Mouse (Mus musculus) regulatory T cell (primary cell): ENCODE data around the gene Atoh8.

Experiments
- in situ Hi-C: fragments of 300-600 bp; cut with MboI, MseI; formaldehyde crosslinking; loops from one replicate; pipeline ENCODE4 v1.15.1; 2025; ENCODE audit warnings: high pct_unique_total_duplicates

The Atoh8 gene

GRCm38 (mm10) chr6:72235098-72235806, at the start of gene Atoh8:
Gene Atoh8 (minus strand): TSS chr6:72235577.
- in situ Hi-C loops: loop anchor here (5.0 kb wide), 1 partner anchor 43 kb away; no protein-coding TSS in a partner anchor

GRCm38 (mm10) chr6:72283914-72284313, 48.5 kb upstream of the Atoh8 start:
- in situ Hi-C loops: no loop called here

DNA sequence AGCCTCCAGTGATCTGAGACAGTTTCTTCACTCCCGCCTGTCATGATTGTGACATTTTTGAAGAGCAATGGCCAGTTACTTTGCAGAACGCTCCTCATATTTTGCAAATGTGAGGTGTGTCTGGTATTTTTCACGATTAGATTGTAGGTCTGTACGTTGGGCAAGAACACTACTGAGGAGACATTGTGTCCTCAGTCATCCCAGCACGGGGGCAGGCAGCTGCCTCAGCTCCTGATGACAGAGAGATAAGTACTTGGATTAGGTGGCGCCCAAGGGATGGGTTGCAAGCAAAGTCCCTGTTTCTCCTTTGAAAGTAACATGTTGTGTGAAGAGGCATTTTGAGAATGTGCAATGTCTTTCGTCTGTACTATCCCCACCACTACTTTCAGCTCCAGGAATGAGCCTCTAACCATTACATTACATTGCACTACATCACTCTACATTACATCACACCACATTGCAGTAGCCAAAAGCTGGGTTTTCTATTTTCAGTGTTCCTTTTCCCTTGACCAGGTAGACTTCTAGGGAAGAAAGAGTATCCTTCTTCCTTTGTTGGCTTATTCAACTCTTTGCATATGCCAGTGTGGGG, 45.1 kb upstream of the Atoh8 start:
- in situ Hi-C loops: no loop called here

DNA sequence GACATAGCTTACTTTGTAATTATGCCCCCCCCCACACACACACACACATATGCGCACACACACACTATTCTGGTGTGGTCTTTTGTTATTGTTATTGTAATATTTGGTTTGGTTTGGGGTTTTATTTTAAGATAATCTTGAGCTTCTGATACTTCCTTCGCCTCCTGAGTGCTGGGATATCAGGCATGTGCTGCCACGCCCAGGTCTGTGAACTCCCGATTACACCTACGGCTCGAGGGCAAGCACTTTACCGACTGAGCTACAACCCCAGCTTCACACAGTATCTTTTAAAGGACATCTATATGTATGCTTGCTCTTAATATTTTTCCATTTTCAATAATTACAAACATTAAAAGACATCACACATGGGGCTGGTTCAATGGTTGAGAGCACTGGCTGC, 44.1 kb upstream of the Atoh8 start:
- in situ Hi-C loops: no loop called here

DNA sequence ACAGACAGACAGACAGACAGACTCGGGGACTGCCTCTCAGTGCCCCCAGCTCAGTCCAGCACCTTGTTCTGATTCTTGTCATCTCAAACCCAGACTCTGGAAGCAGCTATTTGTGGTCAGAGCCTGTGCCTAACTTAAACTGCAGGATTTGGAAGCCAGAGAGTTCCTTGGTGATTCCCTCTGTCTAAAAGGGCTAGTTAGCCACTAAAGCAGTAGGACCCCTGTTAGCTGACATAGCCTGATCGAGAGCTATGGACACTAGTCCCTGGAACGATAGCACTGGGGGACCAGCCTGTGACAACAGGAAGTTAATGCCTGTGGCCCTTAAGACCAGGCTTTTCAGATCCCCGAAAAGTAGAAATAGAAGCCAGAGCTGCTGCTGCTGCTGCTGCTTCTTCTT, 43.5 kb upstream of the Atoh8 start:
- in situ Hi-C loops: no loop called here

DNA sequence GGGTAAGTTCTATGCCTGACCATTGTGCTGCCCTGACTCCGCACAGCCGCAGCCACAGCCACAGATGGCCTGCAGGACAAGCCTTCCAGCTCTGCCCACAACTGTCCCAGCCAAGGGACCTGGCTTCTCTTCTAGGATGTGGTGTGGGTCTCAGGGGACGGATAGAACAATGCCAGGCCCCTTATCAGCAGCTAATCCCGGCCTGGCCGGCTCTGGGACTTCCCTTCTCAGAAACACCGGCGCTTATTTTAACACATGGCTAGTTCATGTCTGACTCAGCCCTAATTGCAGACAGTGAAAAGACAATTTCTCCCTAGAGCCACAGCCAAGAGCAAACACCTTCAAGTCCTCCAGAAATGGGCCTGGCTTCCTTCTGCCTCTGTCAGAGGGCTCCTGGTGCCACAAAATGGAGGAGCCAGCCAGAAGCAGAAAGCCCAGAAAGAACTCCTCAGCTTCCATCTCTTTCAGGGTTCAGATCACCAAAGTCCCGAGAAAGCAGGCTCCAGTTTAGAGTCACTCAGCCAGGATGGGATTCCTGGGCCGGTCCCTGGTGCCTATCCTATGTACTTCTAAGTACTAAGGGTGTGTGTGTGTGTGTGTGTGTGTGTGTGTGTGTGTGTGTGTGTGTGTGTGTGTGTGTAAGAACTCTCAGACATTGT, 42.3 kb upstream of the Atoh8 start:
- in situ Hi-C loops: no loop called here

DNA sequence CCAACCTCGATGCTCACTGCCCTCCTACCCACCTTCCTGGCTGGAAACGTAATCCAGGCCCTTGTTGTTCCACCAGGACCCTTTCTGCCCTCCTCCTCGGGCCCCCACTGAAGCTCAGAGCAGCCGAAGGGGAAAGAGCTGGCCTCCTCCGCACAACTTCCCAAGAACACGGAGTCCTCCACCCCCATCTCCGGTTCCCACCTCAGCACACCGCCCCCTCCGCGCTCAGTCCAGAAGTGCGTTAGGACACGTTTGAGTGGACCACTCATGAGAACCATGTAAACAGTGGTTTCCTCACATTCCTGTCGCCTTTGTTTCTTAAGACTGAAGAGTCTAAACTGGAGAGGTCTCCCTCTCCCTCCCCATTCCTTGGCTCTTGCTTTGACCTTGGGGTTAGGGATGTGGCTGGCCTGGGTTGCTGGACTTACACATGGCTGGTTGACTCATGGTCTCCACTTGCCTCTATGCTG, 41.6 kb upstream of the Atoh8 start:
- in situ Hi-C loops: no loop called here

DNA sequence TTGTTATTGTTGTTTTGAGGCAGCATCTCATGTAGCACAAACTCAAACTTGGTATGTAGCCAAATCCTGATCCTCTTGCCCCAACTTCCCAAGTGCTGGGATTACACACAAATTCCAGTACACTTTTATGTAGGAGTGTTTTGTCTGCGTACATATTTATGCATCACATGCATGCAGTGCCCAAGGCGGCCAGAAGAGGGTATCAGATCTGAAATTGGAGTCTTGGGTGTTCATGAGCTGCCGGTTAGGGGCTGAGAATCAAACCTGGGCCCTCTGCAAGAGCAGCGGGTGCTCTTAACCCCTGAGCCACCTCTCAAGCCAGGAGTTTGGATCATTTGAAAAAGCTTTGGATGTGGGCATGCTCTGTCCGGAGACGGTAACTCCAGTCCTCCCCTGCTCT, 40.8 kb upstream of the Atoh8 start:
- in situ Hi-C loops: no loop called here

GRCm38 (mm10) chr6:72275527-72275926, 40.1 kb upstream of the Atoh8 start:
- in situ Hi-C loops: no loop called here

GRCm38 (mm10) chr6:72273153-72273552, 37.8 kb upstream of the Atoh8 start:
- in situ Hi-C loops: loop anchor here (5.0 kb wide), 1 partner anchor 49 kb away; no protein-coding TSS in a partner anchor

- in situ Hi-C loops: loop anchor here (5.0 kb wide), 1 partner anchor 50 kb away; no protein-coding TSS in a partner anchor
These were observed 36.9 kb upstream of the Atoh8 start for GRCm38 (mm10) chr6:72272161-72272696.

DNA sequence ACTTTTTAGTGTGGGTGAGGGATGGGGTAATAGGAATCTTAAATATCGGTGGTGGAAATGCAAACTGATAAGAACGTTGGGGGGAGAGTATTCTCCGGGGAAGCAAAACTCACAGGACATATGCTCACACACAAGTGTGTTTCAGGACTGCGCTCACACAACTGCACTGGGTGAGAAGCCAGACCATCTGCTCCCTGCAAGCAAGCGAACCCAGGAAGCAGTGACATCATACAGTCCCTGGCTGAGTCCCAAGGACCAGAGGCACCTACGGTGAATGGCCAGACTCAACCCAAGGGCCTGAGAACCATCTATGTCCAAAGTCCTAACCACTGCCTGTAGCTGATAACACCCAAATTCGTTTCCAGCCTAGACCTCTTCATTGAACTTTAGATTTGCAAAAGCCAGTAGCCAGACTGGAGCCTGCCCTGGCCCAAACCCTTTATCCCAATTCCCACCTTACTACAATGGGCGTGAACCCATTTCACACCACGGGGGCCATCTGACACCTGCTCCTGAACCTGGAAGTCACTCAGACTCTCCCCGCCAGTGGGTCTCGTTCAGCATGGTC, 35.7 kb upstream of the Atoh8 start:
- in situ Hi-C loops: loop anchor here (5.0 kb wide), 1 partner anchor 51 kb away; no protein-coding TSS in a partner anchor

- in situ Hi-C loops: loop anchor here (5.0 kb wide), 1 partner anchor 52 kb away; no protein-coding TSS in a partner anchor
These were observed 34.9 kb upstream of the Atoh8 start for GRCm38 (mm10) chr6:72270258-72270657.

- in situ Hi-C loops: no loop called here
These were observed 32.9 kb upstream of the Atoh8 start for GRCm38 (mm10) chr6:72268149-72268847.

GRCm38 (mm10) chr6:72265664-72266063, 30.3 kb upstream of the Atoh8 start:
- in situ Hi-C loops: no loop called here

- in situ Hi-C loops: no loop called here
These were observed 28.4 kb upstream of the Atoh8 start for GRCm38 (mm10) chr6:72263679-72264265.

GRCm38 (mm10) chr6:72261683-72262320, 26.4 kb upstream of the Atoh8 start:
- in situ Hi-C loops: no loop called here

DNA sequence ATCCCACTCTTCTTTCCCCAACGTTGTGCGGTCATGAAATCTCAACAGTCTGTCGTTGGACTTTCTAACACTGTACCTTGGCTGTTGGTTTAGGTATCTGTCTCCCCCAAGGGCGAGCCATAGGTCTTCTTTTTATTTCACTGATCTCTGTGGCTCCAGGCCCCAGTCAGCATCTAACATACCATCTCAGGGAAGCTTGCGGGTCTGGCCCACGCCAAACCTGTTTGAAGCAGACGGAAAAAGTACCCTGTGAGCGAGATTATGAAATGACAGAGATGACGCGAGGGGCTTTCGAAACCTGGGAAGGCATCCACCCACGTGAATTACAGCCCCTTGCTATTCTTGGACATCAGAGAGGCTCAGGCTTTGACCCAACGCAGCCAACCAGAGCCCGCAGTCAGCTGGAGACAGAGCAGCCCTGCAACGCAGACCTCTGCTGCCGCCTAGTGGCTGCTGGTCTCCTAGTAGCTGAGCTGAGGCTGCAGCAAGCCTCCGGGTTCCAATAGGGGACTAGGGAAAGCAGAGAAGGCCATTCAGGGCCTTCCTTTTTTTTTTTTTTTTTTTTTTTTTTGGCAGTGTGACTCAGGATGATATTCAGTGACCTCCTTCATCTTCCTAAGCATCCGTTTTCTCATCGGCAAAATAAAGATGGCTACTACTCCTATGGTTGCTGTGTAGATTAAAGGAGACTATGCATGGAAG, 25.8 kb upstream of the Atoh8 start:
- in situ Hi-C loops: no loop called here

DNA sequence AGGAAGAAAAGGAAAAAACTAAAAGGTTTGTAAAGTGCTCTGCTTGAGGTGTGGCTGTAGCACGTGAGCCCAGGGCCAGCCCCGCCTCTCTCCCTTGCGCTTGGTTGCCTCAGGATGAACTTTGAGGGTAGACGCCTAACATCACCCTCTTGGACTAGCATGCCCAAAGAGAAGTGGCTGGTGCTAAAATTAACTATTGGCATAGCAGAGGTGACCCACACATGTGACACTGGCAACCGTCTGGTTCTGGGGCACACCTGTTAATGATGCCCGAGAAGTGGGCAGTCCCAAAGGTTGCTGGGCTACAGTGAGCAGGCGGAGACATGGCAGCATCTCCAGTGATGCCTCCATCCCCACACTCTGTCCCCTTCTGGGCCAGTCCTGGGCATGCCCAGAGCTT, 24.1 kb upstream of the Atoh8 start:
- in situ Hi-C loops: no loop called here

DNA sequence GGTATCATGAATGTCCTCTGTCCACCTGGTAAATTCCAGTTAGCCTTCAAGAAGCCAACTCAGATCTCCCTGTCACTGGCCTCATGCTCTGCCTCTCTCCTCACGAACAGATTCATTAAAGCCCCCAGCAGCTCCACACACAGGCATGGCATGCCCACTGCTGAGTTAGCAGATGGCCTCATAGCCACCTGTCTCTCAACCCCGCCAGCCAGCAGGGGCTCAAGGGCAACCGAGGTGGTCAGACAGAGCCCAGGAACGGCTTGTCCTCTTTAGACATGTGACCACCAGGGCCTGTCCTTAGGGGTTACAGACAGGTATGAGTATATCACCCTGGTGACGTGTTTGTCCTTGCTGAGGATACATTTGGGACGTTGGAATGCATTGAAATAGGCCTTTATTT, 19.9 kb upstream of the Atoh8 start:
- in situ Hi-C loops: no loop called here
